In genomic region chr4:57338923-57339322, GRCm38 (mm10) we compare ENCODE assay signal across 23 mouse cellular contexts. TPM values are rescaled to one million over a fixed set of nuclear protein-coding genes. Genes with fewer than 3 reads are reported as not detected.
A peak's percentile ranks its signal among the peaks of the same experiment; 100 is the strongest.
DNase-seq lines count a peak whose midpoint lies in the region; ATAC-seq and TF ChIP-seq lines count a peak whose summit lies in the region.
"Had no signal": no experiment of that assay in that cellular context is flagged by ENCODE, and none has a peak within 500 bp of the region (broad histone marks: within the 10 kb centered on the region; RNA-seq: fewer than 3 reads in every experiment).

No protein-coding gene starts in this region.

- H3K4me1 ChIP-seq in lung, embryonic 14.5 days (ENCODE audit: insufficient read depth) = no peaks in the 10 kb centered on the region
- peaks cover 10% of the 10 kb centered on the region for H3K4me1 ChIP-seq in embryonic facial prominence, embryonic 10.5 days
- no peaks in the 10 kb centered on the region for H3K4me1 ChIP-seq in embryonic facial prominence, embryonic 15.5 days
- no peaks in the 10 kb centered on the region for H3K4me1 ChIP-seq in limb, embryonic 14.5 days (ENCODE audit: control insufficient read depth, insufficient read depth, low read length)
- H3K4me1 ChIP-seq: heart, embryonic 15.5 days; kidney, embryonic 15.5 days had no signal

- 60% methylated on average over 17 of the region's 17 CpGs for WGBS in lung, embryonic 14.5 days
- whole genome bisulfite sequencing in embryonic facial prominence, embryonic 10.5 days = 79% methylated on average over 17 of the region's 17 CpGs
- 68% methylated on average over 17 of the region's 17 CpGs for WGBS in embryonic facial prominence, embryonic 15.5 days
- WGBS in limb, embryonic 14.5 days = 72% methylated on average over 17 of the region's 17 CpGs

- no peak overlapping the region for H3K4me3 ChIP-seq in lung, embryonic 14.5 days (ENCODE audit: low read depth, low read length)
- no peak overlapping the region for H3K4me3 ChIP-seq in embryonic facial prominence, embryonic 10.5 days
- H3K4me3 ChIP-seq in embryonic facial prominence, embryonic 15.5 days (replicated peaks) = peak overlapping the region; percentile 23
- H3K4me3 ChIP-seq in limb, embryonic 14.5 days (replicated peaks; ENCODE audit: low read length) = no peak overlapping the region
- H3K4me3 ChIP-seq: erythroblast, embryonic 14.5 days; heart, embryonic 15.5 days; kidney, embryonic 15.5 days had no signal

- no peak overlapping the region for H3K27ac ChIP-seq in lung, embryonic 14.5 days (ENCODE audit: low read depth)
- H3K27ac ChIP-seq in embryonic facial prominence, embryonic 10.5 days (replicated peaks) = peak overlapping the region; percentile 37
- peak overlapping the region; percentile 85 for H3K27ac ChIP-seq in embryonic facial prominence, embryonic 15.5 days (replicated peaks)
- H3K27ac ChIP-seq in limb, embryonic 14.5 days (replicated peaks; ENCODE audit: low read depth, low read length) = no peak overlapping the region
- H3K27ac ChIP-seq: heart, embryonic 15.5 days; hindbrain, embryonic 14.5 days; kidney, embryonic 15.5 days had no signal

- H3K36me3 ChIP-seq in lung, embryonic 14.5 days (ENCODE audit: insufficient read depth) = no peaks in the 10 kb centered on the region
- no peaks in the 10 kb centered on the region for H3K36me3 ChIP-seq in embryonic facial prominence, embryonic 10.5 days (replicated peaks)
- H3K36me3 ChIP-seq in embryonic facial prominence, embryonic 15.5 days = no peaks in the 10 kb centered on the region
- no peaks in the 10 kb centered on the region for H3K36me3 ChIP-seq in limb, embryonic 14.5 days (ENCODE audit: control insufficient read depth, insufficient read depth, low read length)
- H3K36me3 ChIP-seq: heart, embryonic 15.5 days; kidney, embryonic 15.5 days had no signal

- no peak for TF ChIP-seq CTCF in lung, embryonic 14.5 days (IDR thresholded peaks at IDR 0.05; ENCODE audit: low read depth)

- peak overlapping the region; percentile 16; the same call in 1 of the 2 replicates for H3K4me2 ChIP-seq in lung, embryonic 14.5 days
- peak overlapping the region; percentile 6; the same call in 1 of the 2 replicates for H3K4me2 ChIP-seq in embryonic facial prominence, embryonic 15.5 days (replicated peaks)
- H3K4me2 ChIP-seq in limb, embryonic 14.5 days (replicated peaks; ENCODE audit: low read depth, low read length, severe bottlenecking) = no peak overlapping the region
- H3K4me2 ChIP-seq: heart, embryonic 15.5 days; hindbrain, embryonic 14.5 days; kidney, embryonic 15.5 days had no signal

- no peak for TF ChIP-seq POLR2A in limb, embryonic 14.5 days (IDR thresholded peaks at IDR 0.05; ENCODE audit: borderline replicate concordance, extremely low read depth, insufficient read depth, insufficient read length)

- peak; percentile 30 for DNase-seq in lung, embryonic 14.5 days
- DNase-seq in lung, postnatal 36 days = no peak
- DNase-seq in embryonic facial prominence, embryonic 10.5 days (ENCODE audit: low spot score) = peak; percentile 18
- DNase-seq in limb, embryonic 14.5 days (ENCODE audit: low spot score) = peak; percentile 47
- no peak for DNase-seq in gastrocnemius, postnatal 25 days
- no peak for DNase-seq in cerebellum, postnatal 25 days
- no peak for DNase-seq in heart, postnatal 25 days (ENCODE audit: low spot score)
- DNase-seq: adrenal gland, postnatal 10 days; cerebellum, adult 2 months; cerebellum, postnatal 36 days; gastrocnemius, postnatal 10 days; heart, postnatal 4 days; kidney, postnatal 36 days; midbrain, embryonic 14.5 days; right cerebral cortex, postnatal 25 days; thymus, adult 2 months; thymus, postnatal 4 days had no signal

- intact Hi-C loops in heart, postnatal 25 days (cut with DNase I) = no loop called here

- H3K27me3 ChIP-seq in lung, embryonic 14.5 days (ENCODE audit: insufficient read depth, low read length) = no peaks in the 10 kb centered on the region
- H3K27me3 ChIP-seq in embryonic facial prominence, embryonic 10.5 days (replicated peaks; ENCODE audit: low read depth, poor library complexity, severe bottlenecking) = no peaks in the 10 kb centered on the region
- H3K27me3 ChIP-seq in embryonic facial prominence, embryonic 15.5 days = no peaks in the 10 kb centered on the region
- no peaks in the 10 kb centered on the region for H3K27me3 ChIP-seq in limb, embryonic 14.5 days (ENCODE audit: control insufficient read depth, insufficient read depth, low read length)
- H3K27me3 ChIP-seq: heart, embryonic 15.5 days; kidney, embryonic 15.5 days had no signal

- no peak for ATAC-seq in lung, embryonic 14.5 days (ENCODE audit: insufficient read depth)
- peak; percentile 34; the same call in 1 of the 2 replicates for ATAC-seq in embryonic facial prominence, embryonic 15.5 days (ENCODE audit: insufficient number of reproducible peaks, low FRiP score, low TSS enrichment, low read depth)
- ATAC-seq in limb, embryonic 14.5 days (ENCODE audit: low FRiP score, low read depth) = no peak
- ATAC-seq: forebrain, embryonic 14.5 days had no signal

- no peak overlapping the region for H3K9ac ChIP-seq in lung, embryonic 14.5 days
- H3K9ac ChIP-seq in embryonic facial prominence, embryonic 15.5 days = no peak overlapping the region
- no peak overlapping the region for H3K9ac ChIP-seq in limb, embryonic 14.5 days (ENCODE audit: low read depth, low read length, severe bottlenecking)
- H3K9ac ChIP-seq: heart, embryonic 15.5 days; hindbrain, embryonic 14.5 days; kidney, embryonic 15.5 days had no signal

- no peaks in the 10 kb centered on the region for H3K9me3 ChIP-seq in lung, embryonic 14.5 days (ENCODE audit: low read depth, low read length)
- H3K9me3 ChIP-seq in embryonic facial prominence, embryonic 10.5 days = 0 out of 2 replicates have a peak, but pooled peaks cover 3% of the 10 kb centered on the region
- H3K9me3 ChIP-seq in embryonic facial prominence, embryonic 15.5 days (replicated peaks) = no peaks in the 10 kb centered on the region
- H3K9me3 ChIP-seq in limb, embryonic 14.5 days (ENCODE audit: control insufficient read depth, low read length) = no peaks in the 10 kb centered on the region
- H3K9me3 ChIP-seq: heart, embryonic 15.5 days; kidney, embryonic 15.5 days had no signal

RNA-seq across cellular contexts. Expression of gene Ptpn3, which starts 37.3 kb away (rescaled TPM):
- 4.4 and 4.9 TPM in 2 replicates for polyA plus RNA-seq in lung, embryonic 14.5 days (2014; fragmentation: Nextera tagmentation; extraction: Ambion mirVana)
- 2.0 and 2.1 TPM in 2 replicates for polyA plus RNA-seq in embryonic facial prominence, embryonic 10.5 days (2016; fragmentation: Nextera tagmentation; extraction: Ambion mirVana)
- 4.9 and 5.7 TPM in 2 replicates for polyA plus RNA-seq in embryonic facial prominence, embryonic 15.5 days (2015; fragmentation: Nextera tagmentation; extraction: Ambion mirVana)
- polyA plus RNA-seq in limb, embryonic 14.5 days (2012; rRNA removed) = 3.7 and 4.7 TPM in 2 replicates
- polyA plus RNA-seq in limb, embryonic 14.5 days (2014; fragmentation: Nextera tagmentation; extraction: Ambion mirVana) = 2.9 and 3.4 TPM in 2 replicates
- 10 to 100 TPM; 40.4 to 46.3 TPM for total RNA-seq in gastrocnemius, postnatal 25 days (2021)
- total RNA-seq in heart, postnatal 25 days (2021) = 10 to 100 TPM; 31.6 to 36.7 TPM
- polyA plus RNA-seq: erythroblast, embryonic 14.5 days had no signal

Comparison
In these comparisons a context has a peak if more than half of its experiments do, and no peak if none do; other contexts are left out.
1. DNase-seq: peak in lung, embryonic 14.5 days (single experiment), embryonic facial prominence, embryonic 10.5 days (single experiment) and limb, embryonic 14.5 days (single experiment); none in lung, postnatal 36 days (single experiment), gastrocnemius, postnatal 25 days (single experiment), cerebellum, postnatal 25 days (0 of 2) and heart, postnatal 25 days (single experiment).
2. H3K27ac ChIP-seq: peak in embryonic facial prominence, embryonic 10.5 days (single experiment) and embryonic facial prominence, embryonic 15.5 days (single experiment); none in lung, embryonic 14.5 days (single experiment) and limb, embryonic 14.5 days (single experiment).